In genomic region chr11:70679894-70680293, GRCm38 (mm10) we compare ENCODE assay signal across 15 mouse cellular contexts. TPM values are rescaled to one million over a fixed set of nuclear protein-coding genes. Genes with fewer than 3 reads are reported as not detected.
A peak's percentile ranks its signal among the peaks of the same experiment; 100 is the strongest.
DNase-seq lines count a peak whose midpoint lies in the region; TF ChIP-seq lines count a peak whose summit lies in the region.
"Had no signal": no experiment of that assay in that cellular context is flagged by ENCODE, and none has a peak within 500 bp of the region (broad histone marks: within the 10 kb centered on the region; RNA-seq: fewer than 3 reads in every experiment).

No protein-coding gene starts in this region.

- H3K27me3 ChIP-seq in thymus, adult 2 months (ENCODE audit: control insufficient read depth, insufficient read depth, low read length) = no peaks in the 10 kb centered on the region
- H3K27me3 ChIP-seq: forebrain, embryonic 13.5 days; heart, embryonic 15.5 days; kidney, embryonic 15.5 days; limb, embryonic 13.5 days had no signal

- peaks cover 10% of the 10 kb centered on the region for H3K36me3 ChIP-seq in thymus, adult 2 months (ENCODE audit: control insufficient read depth, insufficient read depth, low read length)

- TF ChIP-seq POLR2A in thymus, adult 2 months (IDR thresholded peaks at IDR 0.05; ENCODE audit: control insufficient read depth, extremely low read depth, insufficient read depth, low read length, poor library complexity) = no peak

- WGBS in thymus, adult 2 months = 54% methylated on average over 8 of the region's 8 CpGs

- no peak for TF ChIP-seq CTCF in thymus, adult 2 months (IDR thresholded peaks at IDR 0.05; ENCODE audit: borderline replicate concordance, control insufficient read depth, extremely low read depth, insufficient read depth, low read length, poor library complexity)

- H3K4me3 ChIP-seq in brown adipose tissue, adult 24 weeks (ENCODE audit: insufficient read depth, low read depth, low read length) = no peak overlapping the region
- no peak overlapping the region for H3K4me3 ChIP-seq in thymus, adult 2 months (ENCODE audit: control insufficient read depth, insufficient read depth, low read length)
- H3K4me3 ChIP-seq: forebrain, embryonic 13.5 days; heart, embryonic 15.5 days; kidney, embryonic 15.5 days; limb, embryonic 13.5 days had no signal

- H3K27ac ChIP-seq in brown adipose tissue, adult 24 weeks (replicated peaks; ENCODE audit: low read depth, low read length) = 0 out of 2 replicates have a peak overlapping the region, but pooled peaks have one; percentile 50
- no peak overlapping the region for H3K27ac ChIP-seq in thymus, adult 2 months (ENCODE audit: control insufficient read depth, insufficient read depth, low read length)
- H3K27ac ChIP-seq: forebrain, embryonic 13.5 days; heart, embryonic 15.5 days; hindbrain, postnatal 0 days; kidney, embryonic 15.5 days; limb, embryonic 13.5 days had no signal

- peak; percentile 97 for DNase-seq in heart, adult 11 months
- no peak for DNase-seq in heart, postnatal 36 days
- DNase-seq in 416B (ENCODE audit: low read depth) (peak; percentile 84), adipocyte (ENCODE audit: low spot score) (no peak)
- peak; percentile 59 for DNase-seq in lung, postnatal 36 days
- no peak for DNase-seq in thymus, postnatal 0 days (ENCODE audit: low spot score)
- DNase-seq in thymus, adult 2 months = no peak
- DNase-seq: gastrocnemius, postnatal 14 days; retina, postnatal 1 day had no signal

- H3K4me1 ChIP-seq in brown adipose tissue, adult 24 weeks (ENCODE audit: control insufficient read depth, insufficient read depth, insufficient read length, low read length) = no peaks in the 10 kb centered on the region
- no peaks in the 10 kb centered on the region for H3K4me1 ChIP-seq in thymus, adult 2 months (replicated peaks; ENCODE audit: control insufficient read depth, insufficient read depth, low read length)

- intact Hi-C loops in heart, postnatal 36 days (cut with DNase I) = no loop called here

RNA-seq across cellular contexts. Expression of gene Camta2, which starts 8.0 kb away (rescaled TPM):
- total RNA-seq in heart, postnatal 36 days (2021) = 10 to 100 TPM; 39.2 to 39.6 TPM
- 15.8 and 16.3 TPM in 2 replicates for polyA plus RNA-seq in brown adipose tissue, adult 24 weeks (2012; ENCODE audit: insufficient read depth, insufficient read length, missing spikeins)
- 6.2 and 6.9 TPM in 2 replicates for polyA plus RNA-seq in thymus, postnatal 0 days (2015; fragmentation: Nextera tagmentation; extraction: Ambion mirVana)
- 38.4 and 42.7 TPM in 2 replicates for polyA plus RNA-seq in thymus, adult 2 months (2012; rRNA removed)

RNA-seq across cellular contexts. Expression of gene Spag7, which starts 10.7 kb away (rescaled TPM):
- 10 to 100 TPM; 95.0 to 98.6 TPM for total RNA-seq in heart, postnatal 36 days (2021)
- 74.7 and 107 TPM in 2 replicates for polyA plus RNA-seq in brown adipose tissue, adult 24 weeks (2012; ENCODE audit: insufficient read depth, insufficient read length, missing spikeins)
- 63.7 and 85.0 TPM in 2 replicates for polyA plus RNA-seq in thymus, postnatal 0 days (2015; fragmentation: Nextera tagmentation; extraction: Ambion mirVana)
- polyA plus RNA-seq in thymus, adult 2 months (2012; rRNA removed) = 27.5 and 32.2 TPM in 2 replicates

RNA-seq across cellular contexts. Expression of gene Inca1, which starts 20.1 kb away (rescaled TPM):
- total RNA-seq in heart, postnatal 36 days (2021) = 1 to 10 TPM; 4.5 to 6.3 TPM
- 15.7 and 24.0 TPM in 2 replicates for polyA plus RNA-seq in brown adipose tissue, adult 24 weeks (2012; ENCODE audit: insufficient read depth, insufficient read length, missing spikeins)
- polyA plus RNA-seq in thymus, postnatal 0 days (2015; fragmentation: Nextera tagmentation; extraction: Ambion mirVana) = 0.75 and 0.94 TPM in 2 replicates
- 1.1 and 1.9 TPM in 2 replicates for polyA plus RNA-seq in thymus, adult 2 months (2012; rRNA removed)

RNA-seq across cellular contexts. Expression of gene Kif1c, which starts 20.5 kb away (rescaled TPM):
- total RNA-seq in heart, postnatal 36 days (2021) = 100 to 1,000 TPM; 469 to 490 TPM
- 93.8 and 106 TPM in 2 replicates for polyA plus RNA-seq in brown adipose tissue, adult 24 weeks (2012; ENCODE audit: insufficient read depth, insufficient read length, missing spikeins)
- polyA plus RNA-seq in thymus, postnatal 0 days (2015; fragmentation: Nextera tagmentation; extraction: Ambion mirVana) = 1.2 and 1.4 TPM in 2 replicates
- 25.5 and 32.1 TPM in 2 replicates for polyA plus RNA-seq in thymus, adult 2 months (2012; rRNA removed)

RNA-seq across cellular contexts. Expression of gene Eno3, which starts 22.9 kb away (rescaled TPM):
- 1,000 to 10,000 TPM; 1,887 to 1,957 TPM for total RNA-seq in heart, postnatal 36 days (2021)
- polyA plus RNA-seq in brown adipose tissue, adult 24 weeks (2012; ENCODE audit: insufficient read depth, insufficient read length, missing spikeins) = 40.8 and 79.3 TPM in 2 replicates
- 13.1 and 14.7 TPM in 2 replicates for polyA plus RNA-seq in thymus, postnatal 0 days (2015; fragmentation: Nextera tagmentation; extraction: Ambion mirVana)
- 25.3 and 75.8 TPM in 2 replicates for polyA plus RNA-seq in thymus, adult 2 months (2012; rRNA removed)

Comparison
In these comparisons a context has a peak if more than half of its experiments do, and no peak if none do; other contexts are left out.
1. DNase-seq: peak in heart, adult 11 months (single experiment), 416B (single experiment) and lung, postnatal 36 days (single experiment); none in heart, postnatal 36 days (0 of 2), thymus, postnatal 0 days (single experiment), thymus, adult 2 months (single experiment) and adipocyte (single experiment).